Mouse (Mus musculus) CH12F3 (cell line): Measurements from ENCODE around the gene Svop.

Experiments
- in situ Hi-C: fragments of 300-500 bp; cut with MboI; formaldehyde crosslinking; loops from 2 replicates; pipeline ENCODE4 v1.14.3; 2020; ENCODE audit warnings: low sequenced_read_pairs

Svop gene

GRCm38 (mm10) chr5:114091057-114091807 is at the start of gene Svop:
Svop (minus strand) TSS chr5:114091570.
- in situ Hi-C loops, result no loop called here

GRCm38 (mm10) chr5:114139175-114139574 is 47.8 kb upstream of the Svop start:
- in situ Hi-C loops, result no loop called here

- in situ Hi-C loops, result no loop called here
These were observed 47.2 kb upstream of the Svop start for GRCm38 (mm10) chr5:114138277-114139164.

GRCm38 (mm10) chr5:114137481-114138276 is 46.3 kb upstream of the Svop start:
- in situ Hi-C loops, result no loop called here

GRCm38 (mm10) chr5:114135516-114135915 is 44.1 kb upstream of the Svop start:
- in situ Hi-C loops, result no loop called here

GRCm38 (mm10) chr5:114134091-114134534 is 42.7 kb upstream of the Svop start:
- in situ Hi-C loops, result no loop called here

GRCm38 (mm10) chr5:114132841-114133240 is 41.5 kb upstream of the Svop start:
- in situ Hi-C loops, result no loop called here

GRCm38 (mm10) chr5:114131521-114131840 is 40.1 kb upstream of the Svop start:
- in situ Hi-C loops, result no loop called here

GRCm38 (mm10) chr5:114130698-114131520 is 39.5 kb upstream of the Svop start:
- in situ Hi-C loops, result no loop called here

GRCm38 (mm10) chr5:114130211-114130605 is 38.8 kb upstream of the Svop start, which contains the start of gene Ung:
Ung (plus strand) TSS chr5:114130386.
- in situ Hi-C loops, result no loop called here

GRCm38 (mm10) chr5:114129550-114130210 is 38.3 kb upstream of the Svop start:
- in situ Hi-C loops, result no loop called here

- in situ Hi-C loops, result no loop called here
These were observed 36.3 kb upstream of the Svop start, which contains the start of gene Alkbh2 for GRCm38 (mm10) chr5:114127374-114128349. Alkbh2 (minus strand) TSS chr5:114128218.

- in situ Hi-C loops, result no loop called here
These were observed 35.3 kb upstream of the Svop start for GRCm38 (mm10) chr5:114126499-114127244.

GRCm38 (mm10) chr5:114126008-114126407 is 34.6 kb upstream of the Svop start:
- in situ Hi-C loops, result no loop called here

GRCm38 (mm10) chr5:114119806-114120205 is 28.4 kb upstream of the Svop start:
- in situ Hi-C loops, result no loop called here

GRCm38 (mm10) chr5:114116586-114116985 is 25.2 kb upstream of the Svop start:
- in situ Hi-C loops, result no loop called here

GRCm38 (mm10) chr5:114115030-114115429 is 23.7 kb upstream of the Svop start:
- in situ Hi-C loops, result no loop called here

- in situ Hi-C loops, result no loop called here
These were observed 22.0 kb upstream of the Svop start for GRCm38 (mm10) chr5:114113334-114113733.
